Mouse (Mus musculus): Measurements from ENCODE around the gene Brd3os.

The Brd3os gene

GRCm38 (mm10) chr2:27441767-27442707 lies at the start of gene Brd3os:
Brd3os (plus strand) TSS chr2:27442324.
- CTCF ChIA-PET, result interaction anchor here (0.8 kb wide), 1 partner anchor 14 kb away, joined by 7 read pairs; no protein-coding TSS in a partner anchor

- CTCF ChIA-PET, result no interaction called here
Measured at GRCm38 (mm10) chr2:27394158-27394832, 47.8 kb upstream of the Brd3os start.

- CTCF ChIA-PET, result no interaction called here
Measured at GRCm38 (mm10) chr2:27396656-27397440, 45.3 kb upstream of the Brd3os start.

- CTCF ChIA-PET, result no interaction called here
Measured at GRCm38 (mm10) chr2:27400083-27400482, 42.0 kb upstream of the Brd3os start.

- CTCF ChIA-PET, result interaction anchor here (0.6 kb wide), 1 partner anchor 9 kb away, joined by 3 read pairs; no protein-coding TSS in a partner anchor
Measured at GRCm38 (mm10) chr2:27401544-27401943, 40.6 kb upstream of the Brd3os start.

GRCm38 (mm10) chr2:27404375-27405093 lies 37.6 kb upstream of the Brd3os start:
- CTCF ChIA-PET, result interaction anchor here (0.6 to 2.1 kb wide), 3 partner anchors 23 to 92 kb away, joined by 4 to 8 read pairs (median 4); no protein-coding TSS in a partner anchor

- CTCF ChIA-PET, result interaction anchor here (2.1 kb wide), 1 partner anchor 22 kb away, joined by 8 read pairs; no protein-coding TSS in a partner anchor
Measured at GRCm38 (mm10) chr2:27405094-27405884, 36.8 kb upstream of the Brd3os start.

- CTCF ChIA-PET, result no interaction called here
Measured at GRCm38 (mm10) chr2:27406928-27407327, 35.2 kb upstream of the Brd3os start.

- CTCF ChIA-PET, result interaction anchor here (0.5 kb wide), 1 partner anchor 22 kb away, joined by 3 read pairs; no protein-coding TSS in a partner anchor
Measured at GRCm38 (mm10) chr2:27408194-27408593, 33.9 kb upstream of the Brd3os start.

GRCm38 (mm10) chr2:27410518-27411140 lies 31.5 kb upstream of the Brd3os start:
- CTCF ChIA-PET, result interaction anchor here (0.8 to 0.9 kb wide), 2 partner anchors 15 to 114 kb away, joined by 3 to 6 read pairs; no protein-coding TSS in a partner anchor

GRCm38 (mm10) chr2:27411688-27412174 lies 30.4 kb upstream of the Brd3os start:
- CTCF ChIA-PET, result interaction anchor here (1.9 kb wide), 1 partner anchor 16 kb away, joined by 6 read pairs; the partner anchor contains the start of gene Vav2

GRCm38 (mm10) chr2:27412245-27412800 lies 29.8 kb upstream of the Brd3os start:
- CTCF ChIA-PET, result interaction anchor here (1.9 kb wide), 1 partner anchor 15 kb away, joined by 6 read pairs; the partner anchor contains the start of gene Vav2

- CTCF ChIA-PET, result interaction anchor here (0.6 to 1.9 kb wide), 2 partner anchors 14 to 108 kb away, joined by 4 to 6 read pairs; partner anchors contain the start of gene Vav2
Measured at GRCm38 (mm10) chr2:27413582-27413935, 28.6 kb upstream of the Brd3os start.

- CTCF ChIA-PET, result no interaction called here
Measured at GRCm38 (mm10) chr2:27413936-27414657, 28.0 kb upstream of the Brd3os start.

GRCm38 (mm10) chr2:27415060-27415783 lies 26.9 kb upstream of the Brd3os start:
- CTCF ChIA-PET, result no interaction called here

- CTCF ChIA-PET, result interaction anchor here (0.6 to 1.0 kb wide), 2 partner anchors 127 to 1225 kb away, joined by 3 read pairs; partner anchors contain the start of gene Tsc1
Measured at GRCm38 (mm10) chr2:27416425-27416824, 25.7 kb upstream of the Brd3os start.

GRCm38 (mm10) chr2:27417648-27418153 lies 24.4 kb upstream of the Brd3os start:
- CTCF ChIA-PET, result no interaction called here

All from spleen, embryonic (tissue).